Mouse (Mus musculus): Measurements from ENCODE around the gene St8sia1. TPM values are rescaled to one million over a fixed set of nuclear protein-coding genes. Genes with fewer than 3 reads are reported as not detected.

Gene St8sia1
- 0.04 TPM in 1 of 2 replicates, not detected in the other for polyA plus RNA-seq (2012; rRNA removed)

GRCm38 (mm10) chr6:142964076-142964530, at the start of gene St8sia1:
Gene St8sia1, minus strand, starts transcription at chr6:142964452.

GRCm38 (mm10) chr6:142804402-142804801, 159.8 kb downstream of the St8sia1 start, which contains the start of gene Sult6b2:
Gene Sult6b2, minus strand, starts transcription at chr6:142804502.

Other genes starting within 250 kb of the St8sia1 start
- 8.7 and 9.9 TPM in 2 replicates for gene Cmas, start 207.8 kb downstream of the St8sia1 start, polyA plus RNA-seq (2012; rRNA removed)
- not detected in 2 replicates for gene Sult6b2, start 159.9 kb downstream of the St8sia1 start, polyA plus RNA-seq (2012; rRNA removed)
- 1.2 and 2.7 TPM in 2 replicates for gene C2cd5, start 135.7 kb upstream of the St8sia1 start, polyA plus RNA-seq (2012; rRNA removed)
- gene Etnk1, start 202.8 kb upstream of the St8sia1 start, polyA plus RNA-seq (2012; rRNA removed): 13.7 and 19.4 TPM in 2 replicates